Mouse (Mus musculus) CD4-positive, CD25-positive, alpha-beta regulatory T cell, adult 2 months (primary cell): Measurements from ENCODE around the gene Cox10.

Source experiments
- DNase-seq: peaks from one replicate; pipeline ENCODE4 v3.0.0-alpha.2; 2012; ENCODE audit warnings: low read depth, low spot score

The Cox10 gene

GRCm38 (mm10) chr11:64047432-64047831, 31.8 kb downstream of the Cox10 start:
- DNase-seq, result peak; percentile 57

GRCm38 (mm10) chr11:64045041-64045440, 34.2 kb downstream of the Cox10 start:
- no peak for DNase-seq

- no peak for DNase-seq
Measured at GRCm38 (mm10) chr11:64044024-64044423, 35.2 kb downstream of the Cox10 start.

GRCm38 (mm10) chr11:64041281-64041680, 38.0 kb downstream of the Cox10 start:
- DNase-seq, result no peak

GRCm38 (mm10) chr11:64039600-64039999, 39.7 kb downstream of the Cox10 start:
- peak; percentile 20 for DNase-seq

GRCm38 (mm10) chr11:64037471-64038125, 41.7 kb downstream of the Cox10 start:
- DNase-seq, result peak; percentile 45

- no peak for DNase-seq
Measured at GRCm38 (mm10) chr11:64036306-64036705, 43.0 kb downstream of the Cox10 start.

- DNase-seq, result no peak
Measured at GRCm38 (mm10) chr11:64035709-64036108, 43.6 kb downstream of the Cox10 start.

GRCm38 (mm10) chr11:64034686-64035085, 44.6 kb downstream of the Cox10 start:
- no peak for DNase-seq

- no peak for DNase-seq
Measured at GRCm38 (mm10) chr11:64027423-64027822, 51.8 kb downstream of the Cox10 start.

GRCm38 (mm10) chr11:64025843-64026242, 53.4 kb downstream of the Cox10 start:
- no peak for DNase-seq

GRCm38 (mm10) chr11:64024575-64024974, 54.7 kb downstream of the Cox10 start:
- DNase-seq, result no peak

GRCm38 (mm10) chr11:64023380-64023981, 55.8 kb downstream of the Cox10 start:
- no peak for DNase-seq

GRCm38 (mm10) chr11:64022403-64023047, 56.7 kb downstream of the Cox10 start:
- DNase-seq, result no peak

GRCm38 (mm10) chr11:64019235-64019634, 60.0 kb downstream of the Cox10 start:
- no peak for DNase-seq

GRCm38 (mm10) chr11:64018165-64018564, 61.1 kb downstream of the Cox10 start:
- no peak for DNase-seq

- no peak for DNase-seq
Measured at GRCm38 (mm10) chr11:64015309-64015708, 64.0 kb downstream of the Cox10 start.

- DNase-seq, result no peak
Measured at GRCm38 (mm10) chr11:64010724-64011496, 68.4 kb downstream of the Cox10 start.

GRCm38 (mm10) chr11:64004152-64004551, 75.1 kb downstream of the Cox10 start:
- DNase-seq, result no peak

- no peak for DNase-seq
Measured at GRCm38 (mm10) chr11:64003484-64003883, 75.8 kb downstream of the Cox10 start.

- DNase-seq, result no peak
Measured at GRCm38 (mm10) chr11:64002629-64003028, 76.6 kb downstream of the Cox10 start.

GRCm38 (mm10) chr11:64001111-64001510, 78.2 kb downstream of the Cox10 start:
- no peak for DNase-seq
